Mouse (Mus musculus) stomach, embryonic 15.5 days (tissue): ENCODE measurements around the gene Abcg1. TPM values are rescaled to one million over a fixed set of nuclear protein-coding genes. Genes with fewer than 3 reads are reported as not detected.

ENCODE experiments used
- ATAC-seq: fragments of 200-750 bp; cut with Nextera tagmentation; 2 replicates; pipeline ENCODE4 v1.8.0; 2017; ENCODE audit warnings: low read depth, moderate number of reproducible peaks, moderate TSS enrichment; ENCODE audit not compliant: insufficient read depth, low FRiP score
- H3K27ac ChIP-seq: fragments of 300-500 bp; sonication (generic); 2 replicates; pipeline ENCODE4 v1.5.1; 2015; ENCODE audit warnings: mild to moderate bottlenecking, inconsistent platforms
- H3K27me3 ChIP-seq: fragments of 300-500 bp; sonication (generic); replicated peaks from 2 replicates; pipeline ENCODE4 v1.6.1; 2015; ENCODE audit warnings: inconsistent platforms
- H3K36me3 ChIP-seq: fragments of 300-500 bp; sonication (generic); 2 replicates; pipeline ENCODE4 v1.6.1; 2015; ENCODE audit warnings: inconsistent platforms
- H3K4me1 ChIP-seq: fragments of 300-500 bp; sonication (generic); 2 replicates; pipeline ENCODE4 v1.6.1; 2015; ENCODE audit warnings: inconsistent platforms
- H3K4me2 ChIP-seq: fragments of 300-500 bp; sonication (generic); 2 replicates; pipeline ENCODE4 v1.6.1; 2015; ENCODE audit warnings: mild to moderate bottlenecking, inconsistent platforms
- H3K4me3 ChIP-seq: fragments of 300-500 bp; sonication (generic); replicated peaks from 2 replicates; pipeline ENCODE4 v1.5.1; 2015; ENCODE audit warnings: inconsistent platforms
- H3K9ac ChIP-seq: fragments of 300-500 bp; sonication (generic); 2 replicates; pipeline ENCODE4 v1.6.1; 2015; ENCODE audit warnings: inconsistent platforms
- H3K9me3 ChIP-seq: fragments of 300-500 bp; sonication (generic); 2 replicates; pipeline ENCODE4 v1.6.1; 2016; ENCODE audit warnings: inconsistent platforms
- WGBS: fragments of 180-500 bp; shearing (Covaris S2); methylation state at CpG from one replicate; pipeline ENCODE4 v1.1.7; 2015; 5-methylcytosine and 5-hydroxymethylcytosine counted together
- polyA plus RNA-seq: library from polyadenylated mRNA; unstranded; fragments of >200 nt; fragmentation: Nextera tagmentation; extraction: Ambion mirVana; gene quantifications from 2 replicates; pipeline ENCODE4 v1.2.1, GENCODE M21; 2015

Gene Abcg1
- polyA plus RNA-seq, 1 experiment from 2014 or later = 8.4 TPM

GRCm38 (mm10) chr17:31165127-31165526, 107.7 kb downstream of the Abcg1 start, which contains the start of gene Tff1:
Gene Tff1, minus strand, starts transcription at chr17:31165277.
- Histone ChIP-seq H3K9me3 (no peaks in the 10 kb centered on the region), H3K4me2 (no peak within 1 kb of the TSS), H3K27me3 (no peaks in the 10 kb centered on the region), H3K4me1 (0 out of 2 replicates have a peak, but pooled peaks cover 4% of the 10 kb centered on the region), H3K27ac (no peak within 1 kb of the TSS), H3K4me3 (no peak within 1 kb of the TSS; the same call in 1 of the 2 replicates), H3K36me3 (no peaks in the 10 kb centered on the region), H3K9ac (no peak within 1 kb of the TSS)
- 70% methylated on average over 6 of the region's 6 CpGs for WGBS
- ATAC-seq = no peak

Other genes with a start within 250 kb of the Abcg1 start
- 0.30 and 0.35 TPM in 2 replicates for gene Glp1r, start 155.9 kb upstream of the Abcg1 start, polyA plus RNA-seq
- gene Umodl1, start 103.0 kb upstream of the Abcg1 start, polyA plus RNA-seq = not detected in 2 replicates
- gene Tff3, start 72.0 kb downstream of the Abcg1 start, polyA plus RNA-seq = 141 and 168 TPM in 2 replicates
- 39.1 and 51.9 TPM in 2 replicates for gene Tff2, start 86.6 kb downstream of the Abcg1 start, polyA plus RNA-seq
- gene Tff1, start 107.6 kb downstream of the Abcg1 start, polyA plus RNA-seq = 95.6 and 131 TPM in 2 replicates
- 0.36 and 0.49 TPM in 2 replicates for gene Tmprss3, start 141.3 kb downstream of the Abcg1 start, polyA plus RNA-seq
- gene Ubash3a, start 150.2 kb downstream of the Abcg1 start, polyA plus RNA-seq = 0.89 and 1.2 TPM in 2 replicates
- 1.6 and 2.1 TPM in 2 replicates for gene Rsph1, start 219.7 kb downstream of the Abcg1 start, polyA plus RNA-seq
- gene Slc37a1, start 229.1 kb downstream of the Abcg1 start, polyA plus RNA-seq = 12.7 and 14.9 TPM in 2 replicates